Mouse (Mus musculus): ENCODE measurements around the gene Gnb1. TPM values are rescaled to one million over a fixed set of nuclear protein-coding genes. Genes with fewer than 3 reads are reported as not detected.

The Gnb1 gene
- 316 and 336 TPM in 2 replicates for polyA plus RNA-seq (2015; fragmentation: Nextera tagmentation; extraction: Ambion mirVana)

- peak within 1 kb of the TSS; percentile 93 for H3K27ac ChIP-seq (ENCODE audit: low read length)
- peak within 1 kb of the TSS; percentile 99 for H3K4me3 ChIP-seq (ENCODE audit: low read length)
- H3K4me2 ChIP-seq (ENCODE audit: low read depth, low read length), result peak within 1 kb of the TSS; percentile 93
- H3K27me3 ChIP-seq (ENCODE audit: control insufficient read depth, insufficient read depth, low read length), result no peaks in the 10 kb centered on the region
- peak; percentile 77 for ATAC-seq (replicated peaks; ENCODE audit: extremely low read depth, insufficient read depth, low FRiP score)
- under 1% methylated on average over 41 of the region's 60 CpGs for WGBS
- peak within 1 kb of the TSS; percentile 100 for H3K9ac ChIP-seq (ENCODE audit: low read length)
- peaks cover 54% of the 10 kb centered on the region for H3K4me1 ChIP-seq (ENCODE audit: control insufficient read depth, insufficient read depth, low read length)
- H3K36me3 ChIP-seq (ENCODE audit: control insufficient read depth, insufficient read depth), result no peaks in the 10 kb centered on the region
- no peaks in the 10 kb centered on the region for H3K9me3 ChIP-seq (replicated peaks; ENCODE audit: control insufficient read depth, low read length)
Measured at GRCm38 (mm10) chr4:155490990-155491504, at the start of gene Gnb1. TSS of gene Gnb1 (plus strand) at chr4:155491361.

GRCm38 (mm10) chr4:155442808-155443207 lies 48.4 kb upstream of the Gnb1 start:
- Histone ChIP-seq H3K27ac (ENCODE audit: low read length) (no peak overlapping the region), H3K4me3 (ENCODE audit: low read length) (no peak overlapping the region), H3K27me3 (ENCODE audit: control insufficient read depth, insufficient read depth, low read length) (no peaks in the 10 kb centered on the region), H3K4me1 (ENCODE audit: control insufficient read depth, insufficient read depth, low read length) (no peaks in the 10 kb centered on the region), H3K4me2 (ENCODE audit: low read depth, low read length) (no peak overlapping the region), H3K9ac (ENCODE audit: low read length) (no peak overlapping the region), H3K36me3 (ENCODE audit: control insufficient read depth, insufficient read depth) (no peaks in the 10 kb centered on the region), H3K9me3 (replicated peaks; ENCODE audit: control insufficient read depth, low read length) (no peaks in the 10 kb centered on the region)
- no peak for ATAC-seq (replicated peaks; ENCODE audit: extremely low read depth, insufficient read depth, low FRiP score)
- 59% methylated on average over 3 of the region's 3 CpGs for WGBS

DNA sequence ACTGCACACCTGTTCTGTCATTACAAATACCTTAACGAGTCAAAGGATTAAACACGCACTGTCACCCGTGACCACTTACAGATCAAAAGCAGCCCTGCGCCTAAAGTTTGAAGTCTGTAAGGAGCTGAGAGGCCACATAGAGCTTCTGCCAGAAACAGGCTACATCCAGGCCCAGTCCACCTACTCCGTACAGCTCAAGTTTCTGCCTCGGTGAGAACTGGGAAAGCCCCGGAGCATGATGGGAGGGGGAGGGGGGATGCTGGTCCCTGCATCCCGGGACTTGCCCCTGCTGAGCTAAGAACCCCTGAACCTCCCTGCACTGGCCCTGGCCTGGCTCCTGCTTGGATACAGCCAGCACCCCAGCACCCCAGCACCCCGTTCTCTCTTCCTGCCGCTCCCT lies 39.6 kb upstream of the Gnb1 start:
- Histone ChIP-seq H3K4me3 (ENCODE audit: low read length) (no peak overlapping the region), H3K9ac (ENCODE audit: low read length) (no peak overlapping the region), H3K27me3 (ENCODE audit: control insufficient read depth, insufficient read depth, low read length) (no peaks in the 10 kb centered on the region), H3K36me3 (ENCODE audit: control insufficient read depth, insufficient read depth) (no peaks in the 10 kb centered on the region), H3K4me2 (ENCODE audit: low read depth, low read length) (no peak overlapping the region), H3K9me3 (replicated peaks; ENCODE audit: control insufficient read depth, low read length) (no peaks in the 10 kb centered on the region), H3K27ac (ENCODE audit: low read length) (no peak overlapping the region), H3K4me1 (ENCODE audit: control insufficient read depth, insufficient read depth, low read length) (no peaks in the 10 kb centered on the region)
- ATAC-seq (replicated peaks; ENCODE audit: extremely low read depth, insufficient read depth, low FRiP score), result no peak
- WGBS, result 38% methylated on average over 10 of the region's 10 CpGs

DNA sequence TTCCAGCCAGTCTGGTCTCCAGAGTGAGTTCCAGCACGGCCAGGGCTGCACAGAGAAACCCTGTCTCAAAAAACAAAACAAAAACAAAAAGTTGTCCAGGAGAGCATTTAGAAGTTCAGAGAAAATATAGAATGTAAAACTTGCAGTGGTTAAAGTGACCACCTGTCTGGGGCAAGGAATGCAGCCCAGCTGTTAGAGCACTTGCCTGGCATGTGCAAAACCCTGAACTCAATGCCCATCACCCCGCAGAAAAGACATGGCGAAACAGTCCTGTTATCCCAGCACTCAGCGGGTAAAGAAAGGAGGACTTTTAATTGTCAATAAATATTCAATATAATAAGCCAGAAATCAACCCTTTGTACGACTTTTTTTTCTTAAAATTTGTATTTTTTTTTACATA lies 32.6 kb upstream of the Gnb1 start:
- Histone ChIP-seq H3K9me3 (replicated peaks; ENCODE audit: control insufficient read depth, low read length) (no peaks in the 10 kb centered on the region), H3K4me1 (ENCODE audit: control insufficient read depth, insufficient read depth, low read length) (no peaks in the 10 kb centered on the region), H3K27ac (ENCODE audit: low read length) (no peak overlapping the region), H3K36me3 (ENCODE audit: control insufficient read depth, insufficient read depth) (no peaks in the 10 kb centered on the region), H3K4me2 (ENCODE audit: low read depth, low read length) (no peak overlapping the region), H3K4me3 (ENCODE audit: low read length) (no peak overlapping the region), H3K9ac (ENCODE audit: low read length) (no peak overlapping the region), H3K27me3 (ENCODE audit: control insufficient read depth, insufficient read depth, low read length) (no peaks in the 10 kb centered on the region)
- 75% methylated on average over 5 of the region's 5 CpGs for WGBS
- ATAC-seq (replicated peaks; ENCODE audit: extremely low read depth, insufficient read depth, low FRiP score), result no peak

- Histone ChIP-seq H3K4me2 (ENCODE audit: low read depth, low read length) (no peak overlapping the region), H3K4me1 (ENCODE audit: control insufficient read depth, insufficient read depth, low read length) (no peaks in the 10 kb centered on the region), H3K27ac (ENCODE audit: low read length) (no peak overlapping the region), H3K27me3 (ENCODE audit: control insufficient read depth, insufficient read depth, low read length) (no peaks in the 10 kb centered on the region), H3K36me3 (ENCODE audit: control insufficient read depth, insufficient read depth) (no peaks in the 10 kb centered on the region), H3K4me3 (ENCODE audit: low read length) (no peak overlapping the region), H3K9me3 (replicated peaks; ENCODE audit: control insufficient read depth, low read length) (no peaks in the 10 kb centered on the region), H3K9ac (ENCODE audit: low read length) (no peak overlapping the region)
- WGBS, result 69% methylated on average over 13 of the region's 13 CpGs
- no peak for ATAC-seq (replicated peaks; ENCODE audit: extremely low read depth, insufficient read depth, low FRiP score)
Measured at GRCm38 (mm10) chr4:155463050-155463449, 28.1 kb upstream of the Gnb1 start.

DNA sequence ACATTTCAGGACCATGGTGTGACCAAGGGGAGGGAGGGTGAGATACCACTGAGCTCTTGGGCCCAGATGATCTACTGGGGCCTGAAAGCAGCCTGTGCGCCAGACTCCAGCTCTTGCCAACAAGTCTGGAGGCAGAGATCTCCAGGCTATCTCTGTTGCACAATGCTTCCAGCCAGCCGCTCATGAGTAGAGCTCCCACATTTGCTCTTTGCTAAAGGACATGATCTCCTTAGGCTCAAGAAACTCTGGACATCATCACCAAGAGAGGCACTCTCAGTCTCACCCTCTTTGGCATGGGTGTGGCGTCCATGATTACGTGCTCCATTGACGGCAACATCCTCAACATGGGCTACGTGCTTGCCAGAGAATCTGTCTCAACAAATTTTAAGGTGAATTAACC lies 27.6 kb upstream of the Gnb1 start:
- WGBS, result 67% methylated on average over 6 of the region's 6 CpGs
- H3K27me3 ChIP-seq (ENCODE audit: control insufficient read depth, insufficient read depth, low read length), result no peaks in the 10 kb centered on the region

GRCm38 (mm10) chr4:155464061-155464460 lies 27.1 kb upstream of the Gnb1 start:
- no peak overlapping the region for H3K27ac ChIP-seq (ENCODE audit: low read length)
- H3K27me3 ChIP-seq (ENCODE audit: control insufficient read depth, insufficient read depth, low read length), result no peaks in the 10 kb centered on the region
- H3K4me3 ChIP-seq (ENCODE audit: low read length), result no peak overlapping the region
- H3K9me3 ChIP-seq (replicated peaks; ENCODE audit: control insufficient read depth, low read length), result no peaks in the 10 kb centered on the region
- H3K36me3 ChIP-seq (ENCODE audit: control insufficient read depth, insufficient read depth), result no peaks in the 10 kb centered on the region
- H3K4me1 ChIP-seq (ENCODE audit: control insufficient read depth, insufficient read depth, low read length), result no peaks in the 10 kb centered on the region
- WGBS, result 76% methylated on average over 4 of the region's 4 CpGs
- ATAC-seq (replicated peaks; ENCODE audit: extremely low read depth, insufficient read depth, low FRiP score), result no peak
- no peak overlapping the region for H3K4me2 ChIP-seq (ENCODE audit: low read depth, low read length)
- H3K9ac ChIP-seq (ENCODE audit: low read length), result no peak overlapping the region

More for the DNA sequence above, 27.6 kb upstream of the Gnb1 start:
- H3K36me3 ChIP-seq (ENCODE audit: control insufficient read depth, insufficient read depth), result no peaks in the 10 kb centered on the region
- no peaks in the 10 kb centered on the region for H3K4me1 ChIP-seq (ENCODE audit: control insufficient read depth, insufficient read depth, low read length)
- H3K9me3 ChIP-seq (replicated peaks; ENCODE audit: control insufficient read depth, low read length), result no peaks in the 10 kb centered on the region
- H3K27ac ChIP-seq (ENCODE audit: low read length), result no peak overlapping the region
- ATAC-seq (replicated peaks; ENCODE audit: extremely low read depth, insufficient read depth, low FRiP score), result no peak
- no peak overlapping the region for H3K4me3 ChIP-seq (ENCODE audit: low read length)
- H3K9ac ChIP-seq (ENCODE audit: low read length), result no peak overlapping the region
- H3K4me2 ChIP-seq (ENCODE audit: low read depth, low read length), result no peak overlapping the region

DNA sequence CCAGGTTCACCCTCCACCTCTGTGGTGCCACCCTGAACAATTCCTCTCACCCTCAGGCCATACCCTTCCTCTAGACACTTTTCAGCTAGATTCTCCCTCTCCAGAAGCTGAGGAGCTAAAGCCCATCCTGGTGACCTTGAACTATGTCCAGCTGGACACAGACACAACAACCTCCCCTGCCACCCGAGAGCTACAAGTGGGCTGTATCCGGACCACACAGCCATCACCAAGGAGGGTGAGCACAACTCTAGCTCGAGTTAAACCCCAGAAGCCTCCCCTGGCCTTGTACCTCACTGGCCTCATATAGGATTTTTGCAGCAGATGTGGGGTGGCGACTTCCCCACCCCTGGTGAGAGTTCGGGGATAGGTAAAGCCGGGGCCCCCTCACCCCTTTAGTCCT lies 25.6 kb upstream of the Gnb1 start:
- WGBS, result 59% methylated on average over 6 of the region's 6 CpGs
- Histone ChIP-seq H3K27ac (ENCODE audit: low read length) (no peak overlapping the region), H3K4me3 (ENCODE audit: low read length) (no peak overlapping the region), H3K4me2 (ENCODE audit: low read depth, low read length) (no peak overlapping the region), H3K9me3 (replicated peaks; ENCODE audit: control insufficient read depth, low read length) (no peaks in the 10 kb centered on the region), H3K27me3 (ENCODE audit: control insufficient read depth, insufficient read depth, low read length) (no peaks in the 10 kb centered on the region; the same call in 1 of the 2 replicates), H3K36me3 (ENCODE audit: control insufficient read depth, insufficient read depth) (no peaks in the 10 kb centered on the region), H3K4me1 (ENCODE audit: control insufficient read depth, insufficient read depth, low read length) (no peaks in the 10 kb centered on the region), H3K9ac (ENCODE audit: low read length) (no peak overlapping the region)
- ATAC-seq (replicated peaks; ENCODE audit: extremely low read depth, insufficient read depth, low FRiP score), result no peak

GRCm38 (mm10) chr4:155466080-155466479 lies 25.1 kb upstream of the Gnb1 start:
- Histone ChIP-seq H3K27ac (ENCODE audit: low read length) (no peak overlapping the region), H3K9me3 (replicated peaks; ENCODE audit: control insufficient read depth, low read length) (no peaks in the 10 kb centered on the region), H3K27me3 (ENCODE audit: control insufficient read depth, insufficient read depth, low read length) (no peaks in the 10 kb centered on the region; the same call in 1 of the 2 replicates), H3K4me1 (ENCODE audit: control insufficient read depth, insufficient read depth, low read length) (no peaks in the 10 kb centered on the region), H3K9ac (ENCODE audit: low read length) (no peak overlapping the region), H3K4me2 (ENCODE audit: low read depth, low read length) (no peak overlapping the region), H3K36me3 (ENCODE audit: control insufficient read depth, insufficient read depth) (no peaks in the 10 kb centered on the region), H3K4me3 (ENCODE audit: low read length) (no peak overlapping the region)
- 88% methylated on average over 5 of the region's 5 CpGs for WGBS
- ATAC-seq (replicated peaks; ENCODE audit: extremely low read depth, insufficient read depth, low FRiP score), result no peak
